Mouse (Mus musculus): ENCODE measurements at regions not wholly inside any gene's neighbourhood (a gene's known extent, or its start where the extent isn't known, plus 50 kb on each side); places are given as distances from the start of the nearest gene placed in this dataset.

DNA sequence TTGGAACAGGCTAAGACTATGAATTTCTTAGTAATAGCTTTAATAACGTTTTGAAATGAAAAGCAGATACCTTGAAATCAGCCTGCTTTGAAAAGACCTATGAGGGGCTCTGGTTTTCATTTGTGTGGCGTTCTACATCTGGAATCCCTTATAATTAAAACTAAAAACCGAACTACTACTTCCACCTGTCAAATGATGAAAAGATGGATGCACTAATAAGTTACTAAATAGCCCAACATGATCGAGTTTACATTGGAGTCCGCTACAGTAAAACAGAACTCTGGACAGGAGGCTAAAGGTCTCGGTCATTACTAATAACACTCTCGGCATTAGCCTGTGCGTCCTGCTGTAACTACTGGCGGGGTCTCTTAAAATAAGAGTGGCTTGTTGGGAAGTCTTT, 154.3 kb upstream of the Cdkn3 start:
- Histone ChIP-seq H3K4me2 (ENCODE audit: low read depth, low read length) (no peak overlapping the region), H3K27ac (ENCODE audit: low read length) (no peak overlapping the region), H3K9ac (ENCODE audit: low read depth, low read length) (no peak overlapping the region), H3K36me3 (ENCODE audit: control insufficient read depth, insufficient read depth, low read length) (no peaks in the 10 kb centered on the region), H3K9me3 (ENCODE audit: control insufficient read depth, low read length) (no peaks in the 10 kb centered on the region), H3K4me3 (ENCODE audit: low read length) (no peak overlapping the region), H3K4me1 (ENCODE audit: control insufficient read depth, insufficient read depth, low read length) (no peaks in the 10 kb centered on the region; the same call in 1 of the 2 replicates), H3K27me3 (replicated peaks; ENCODE audit: control insufficient read depth, insufficient read depth, low read length) (no peaks in the 10 kb centered on the region)
- 32% methylated on average over 9 of the region's 9 CpGs for WGBS
- ATAC-seq, result no peak

DNA sequence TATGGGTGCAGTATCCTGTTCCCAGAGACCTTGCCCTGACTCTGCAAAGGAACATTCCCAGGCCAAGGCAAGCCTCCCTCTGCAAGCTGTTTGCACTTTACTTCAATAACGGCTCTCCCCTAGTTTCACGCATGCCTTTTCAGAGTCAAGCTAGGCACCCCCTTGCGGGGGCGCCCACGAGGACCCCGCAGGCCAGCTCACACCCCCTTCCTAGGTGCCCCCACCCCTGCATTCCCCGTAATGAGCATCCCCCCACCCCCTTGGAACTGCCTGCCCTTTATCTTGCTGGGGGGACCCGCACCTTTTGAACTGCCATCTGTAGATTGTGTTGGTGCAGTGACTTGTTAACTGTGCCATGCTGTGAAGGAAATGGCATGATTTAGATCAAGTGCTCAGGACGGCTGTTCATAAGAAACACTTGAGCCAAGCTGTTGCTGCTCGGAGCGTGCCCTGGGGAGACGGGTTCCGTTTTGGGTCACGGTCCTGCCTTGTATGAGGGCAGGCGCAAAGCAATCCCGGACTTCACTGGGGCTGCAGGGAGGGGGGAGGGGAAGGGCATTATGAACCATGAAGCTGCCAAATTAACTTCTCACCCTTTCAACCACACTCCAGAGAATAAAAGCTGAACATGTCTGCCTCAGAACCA, 155.3 kb upstream of the Cdkn3 start:
- ATAC-seq, result no peak
- WGBS, result 24% methylated on average over 16 of the region's 16 CpGs

DNA sequence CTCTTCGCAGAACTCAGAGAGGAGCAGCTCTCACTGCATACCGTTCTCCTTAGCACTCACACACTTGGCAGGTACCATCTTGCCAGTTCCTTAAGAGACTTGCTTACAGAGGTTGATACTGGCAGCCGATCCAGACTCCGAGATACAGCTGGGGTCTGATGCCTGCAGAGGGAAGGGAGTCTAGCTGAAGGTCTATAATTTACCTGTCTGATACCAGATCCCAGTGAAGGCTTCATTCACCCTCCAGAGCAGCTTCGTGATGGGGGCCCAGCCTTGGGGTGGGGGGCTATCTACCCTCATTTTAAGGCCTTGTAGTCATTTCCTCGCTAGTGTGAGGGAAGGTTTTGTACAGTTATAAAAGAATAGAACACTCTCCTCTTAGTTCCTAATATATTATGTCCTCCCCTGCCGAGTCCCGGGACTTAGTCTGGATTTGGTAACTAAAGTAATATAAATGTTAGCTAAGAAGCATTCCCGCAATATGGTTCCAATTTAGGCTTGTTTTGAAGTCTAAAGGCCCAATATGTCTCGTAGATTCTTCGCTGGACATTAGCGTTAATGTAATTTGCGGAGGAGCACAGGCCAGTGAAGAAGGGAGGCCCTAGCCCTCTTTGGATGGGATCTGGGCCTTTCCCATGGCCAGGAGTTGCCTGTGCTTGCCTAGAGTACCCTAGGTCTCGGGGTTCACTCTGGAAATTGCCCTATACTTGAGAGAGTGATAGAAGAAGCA, 156.0 kb upstream of the Cdkn3 start:
- no peak for ATAC-seq
- Histone ChIP-seq H3K4me2 (ENCODE audit: low read depth, low read length) (no peak overlapping the region), H3K27ac (ENCODE audit: low read length) (no peak overlapping the region), H3K27me3 (replicated peaks; ENCODE audit: control insufficient read depth, insufficient read depth, low read length) (no peaks in the 10 kb centered on the region), H3K9me3 (ENCODE audit: control insufficient read depth, low read length) (no peaks in the 10 kb centered on the region), H3K36me3 (ENCODE audit: control insufficient read depth, insufficient read depth, low read length) (no peaks in the 10 kb centered on the region), H3K4me1 (ENCODE audit: control insufficient read depth, insufficient read depth, low read length) (no peaks in the 10 kb centered on the region; the same call in 1 of the 2 replicates), H3K4me3 (ENCODE audit: low read length) (no peak overlapping the region), H3K9ac (ENCODE audit: low read depth, low read length) (no peak overlapping the region)
- WGBS, result 84% methylated on average over 14 of the region's 14 CpGs

More for the DNA sequence above, 155.3 kb upstream of the Cdkn3 start:
- Histone ChIP-seq H3K27me3 (replicated peaks; ENCODE audit: control insufficient read depth, insufficient read depth, low read length) (no peaks in the 10 kb centered on the region), H3K4me1 (ENCODE audit: control insufficient read depth, insufficient read depth, low read length) (no peaks in the 10 kb centered on the region; the same call in 1 of the 2 replicates), H3K4me3 (ENCODE audit: low read length) (no peak overlapping the region), H3K9me3 (ENCODE audit: control insufficient read depth, low read length) (no peaks in the 10 kb centered on the region), H3K4me2 (ENCODE audit: low read depth, low read length) (no peak overlapping the region), H3K9ac (ENCODE audit: low read depth, low read length) (no peak overlapping the region), H3K36me3 (ENCODE audit: control insufficient read depth, insufficient read depth, low read length) (no peaks in the 10 kb centered on the region), H3K27ac (ENCODE audit: low read length) (no peak overlapping the region)

DNA sequence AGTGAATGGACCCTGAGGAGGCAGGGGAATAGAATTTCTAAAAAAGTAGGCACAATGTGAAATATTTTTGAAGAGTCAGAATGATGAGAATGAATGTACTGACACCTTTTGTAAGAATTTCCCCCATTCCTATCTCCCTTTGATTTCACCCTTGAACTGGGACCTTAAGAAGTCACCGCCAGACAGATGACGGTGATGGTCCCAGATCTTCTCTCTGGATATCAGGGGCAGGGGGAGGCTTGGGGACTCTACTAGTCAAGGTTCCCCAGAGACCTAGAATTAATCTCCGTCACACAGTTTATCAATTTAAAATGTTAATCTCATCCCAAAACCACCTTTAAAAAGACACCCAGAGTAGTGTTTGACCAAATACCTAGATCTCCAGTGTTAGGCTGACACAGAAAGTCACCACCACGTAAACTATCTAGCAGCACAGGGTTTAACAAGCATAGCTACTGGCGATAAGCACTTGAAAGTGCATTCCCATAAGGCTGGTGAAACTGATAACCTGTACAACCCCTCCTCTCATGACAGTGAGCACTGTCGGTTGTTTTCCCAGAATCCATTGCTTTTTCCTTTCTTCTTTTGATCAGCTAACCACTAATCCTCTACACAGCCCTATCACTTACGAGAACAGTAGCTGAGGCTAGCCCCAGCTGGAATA, 163.5 kb upstream of the Cdkn3 start:
- Histone ChIP-seq H3K36me3 (ENCODE audit: control insufficient read depth, insufficient read depth, low read length) (no peaks in the 10 kb centered on the region), H3K27me3 (replicated peaks; ENCODE audit: control insufficient read depth, insufficient read depth, low read length) (no peaks in the 10 kb centered on the region), H3K4me2 (ENCODE audit: low read depth, low read length) (no peak overlapping the region), H3K9me3 (ENCODE audit: control insufficient read depth, low read length) (no peaks in the 10 kb centered on the region), H3K9ac (ENCODE audit: low read depth, low read length) (no peak overlapping the region), H3K27ac (ENCODE audit: low read length) (no peak overlapping the region), H3K4me1 (ENCODE audit: control insufficient read depth, insufficient read depth, low read length) (no peaks in the 10 kb centered on the region), H3K4me3 (ENCODE audit: low read length) (no peak overlapping the region)
- WGBS, result 79% methylated on average over 7 of the region's 7 CpGs
- peak; percentile 59; the same call in 1 of the 2 replicates for ATAC-seq

DNA sequence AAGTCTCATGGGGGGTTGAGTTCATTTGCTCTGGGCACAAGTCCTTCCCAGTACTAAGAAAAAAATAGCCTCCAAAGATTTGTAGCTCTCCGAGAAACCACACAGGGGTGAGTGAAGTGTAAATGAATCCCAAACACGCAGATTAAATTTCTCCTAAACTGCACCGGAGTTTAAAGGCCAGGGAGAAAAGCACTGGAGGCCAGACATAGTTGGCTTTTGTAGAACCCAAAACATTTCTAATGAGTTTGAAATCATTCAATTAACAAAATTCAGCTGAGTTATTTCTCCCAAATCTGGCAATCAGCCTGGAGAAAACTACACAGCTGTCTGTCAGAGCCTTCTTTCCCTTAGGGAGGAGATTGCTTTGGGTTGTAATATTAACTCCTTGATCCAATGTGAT, 166.2 kb upstream of the Cdkn3 start:
- Histone ChIP-seq H3K36me3 (ENCODE audit: control insufficient read depth, insufficient read depth, low read length) (no peaks in the 10 kb centered on the region), H3K9me3 (ENCODE audit: control insufficient read depth, low read length) (no peaks in the 10 kb centered on the region), H3K27me3 (replicated peaks; ENCODE audit: control insufficient read depth, insufficient read depth, low read length) (no peaks in the 10 kb centered on the region), H3K4me1 (ENCODE audit: control insufficient read depth, insufficient read depth, low read length) (no peaks in the 10 kb centered on the region), H3K27ac (ENCODE audit: low read length) (no peak overlapping the region), H3K4me2 (ENCODE audit: low read depth, low read length) (no peak overlapping the region), H3K9ac (ENCODE audit: low read depth, low read length) (no peak overlapping the region), H3K4me3 (ENCODE audit: low read length) (no peak overlapping the region)
- ATAC-seq, result no peak
- 62% methylated on average over 3 of the region's 3 CpGs for WGBS

DNA sequence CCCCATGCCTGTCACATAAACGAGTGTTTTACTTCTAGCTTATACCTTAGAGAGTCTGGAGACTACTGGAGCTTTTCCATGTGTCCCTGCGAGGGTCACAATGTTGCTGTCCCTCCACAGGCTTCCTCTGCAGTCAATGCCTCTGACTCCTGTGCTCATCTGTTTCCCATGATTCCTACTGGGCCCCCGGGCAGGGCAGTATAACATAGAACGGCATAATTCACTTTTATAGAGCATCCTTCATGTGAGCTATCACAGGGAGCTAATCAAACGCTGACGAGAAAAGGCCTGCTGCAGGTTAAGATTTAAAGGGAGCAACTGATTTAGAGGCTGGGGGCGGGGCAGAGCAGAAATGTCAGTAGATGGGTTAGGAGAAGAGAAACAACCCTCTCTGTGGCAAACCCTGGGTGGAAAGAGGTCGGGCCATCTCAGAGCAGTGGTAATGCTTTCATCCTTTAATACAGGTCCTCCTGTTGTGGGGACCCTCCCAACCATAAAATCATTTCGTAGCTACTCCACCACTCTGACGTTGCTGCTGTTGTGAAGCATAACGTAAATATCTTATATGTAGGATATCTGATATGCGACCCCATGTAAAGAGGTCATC, 168.5 kb upstream of the Cdkn3 start:
- Histone ChIP-seq H3K36me3 (ENCODE audit: control insufficient read depth, insufficient read depth, low read length) (no peaks in the 10 kb centered on the region), H3K27ac (ENCODE audit: low read length) (no peak overlapping the region), H3K9me3 (ENCODE audit: control insufficient read depth, low read length) (no peaks in the 10 kb centered on the region), H3K4me2 (ENCODE audit: low read depth, low read length) (no peak overlapping the region), H3K4me1 (ENCODE audit: control insufficient read depth, insufficient read depth, low read length) (no peaks in the 10 kb centered on the region), H3K4me3 (ENCODE audit: low read length) (no peak overlapping the region), H3K27me3 (replicated peaks; ENCODE audit: control insufficient read depth, insufficient read depth, low read length) (no peaks in the 10 kb centered on the region), H3K9ac (ENCODE audit: low read depth, low read length) (no peak overlapping the region)
- ATAC-seq, result no peak
- 57% methylated on average over 12 of the region's 12 CpGs for WGBS

DNA sequence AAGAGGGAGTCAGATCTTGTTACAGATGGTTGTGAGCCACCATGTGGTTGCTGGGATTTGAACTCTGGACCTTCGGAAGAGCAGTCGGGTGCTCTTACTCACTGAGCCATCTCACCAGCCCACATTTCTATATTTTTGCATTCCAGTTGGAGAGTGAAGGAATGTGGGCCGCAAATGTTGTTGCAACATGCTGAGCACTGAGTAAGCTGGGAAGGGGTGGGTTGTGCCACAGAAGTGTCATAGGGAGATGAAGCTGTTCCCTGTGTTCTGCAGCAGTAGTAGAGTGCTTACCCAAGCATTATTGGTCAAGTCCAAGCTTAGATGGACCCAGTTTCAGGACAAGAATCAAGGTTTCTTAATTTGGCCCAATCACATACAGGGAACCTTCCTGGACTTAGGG, 169.1 kb upstream of the Cdkn3 start:
- 89% methylated on average over 3 of the region's 3 CpGs for WGBS
- no peaks in the 10 kb centered on the region for H3K36me3 ChIP-seq (ENCODE audit: control insufficient read depth, insufficient read depth, low read length)
- no peak overlapping the region for H3K9ac ChIP-seq (ENCODE audit: low read depth, low read length)
- no peak overlapping the region for H3K4me2 ChIP-seq (ENCODE audit: low read depth, low read length)
- H3K27me3 ChIP-seq (replicated peaks; ENCODE audit: control insufficient read depth, insufficient read depth, low read length), result no peaks in the 10 kb centered on the region
- no peak for ATAC-seq
- H3K27ac ChIP-seq (ENCODE audit: low read length), result no peak overlapping the region
- no peaks in the 10 kb centered on the region for H3K4me1 ChIP-seq (ENCODE audit: control insufficient read depth, insufficient read depth, low read length)
- H3K4me3 ChIP-seq (ENCODE audit: low read length), result no peak overlapping the region
- no peaks in the 10 kb centered on the region for H3K9me3 ChIP-seq (ENCODE audit: control insufficient read depth, low read length)

DNA sequence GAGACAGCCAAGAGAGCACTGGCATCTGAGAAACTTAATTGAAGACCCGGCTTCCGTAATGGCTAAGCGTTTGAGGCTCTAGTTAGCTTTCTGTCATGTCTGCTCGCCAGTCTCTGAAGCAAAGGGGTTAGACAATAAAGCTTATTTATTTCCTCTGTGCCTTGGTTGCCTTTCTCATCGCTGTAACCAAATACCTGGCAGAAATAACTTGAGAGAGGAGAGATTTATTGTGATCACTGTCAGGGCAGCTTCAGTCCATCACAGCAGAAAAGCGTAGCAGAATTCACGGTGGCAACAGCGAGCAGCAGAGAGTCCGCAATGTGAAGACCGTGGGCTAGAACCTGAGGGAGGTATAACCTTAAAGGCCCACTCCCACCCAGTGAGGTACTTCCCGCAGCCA, 174.2 kb upstream of the Cdkn3 start:
- no peak overlapping the region for H3K4me2 ChIP-seq (ENCODE audit: low read depth, low read length)
- H3K27ac ChIP-seq (ENCODE audit: low read length), result no peak overlapping the region
- no peaks in the 10 kb centered on the region for H3K9me3 ChIP-seq (ENCODE audit: control insufficient read depth, low read length)
- H3K36me3 ChIP-seq (ENCODE audit: control insufficient read depth, insufficient read depth, low read length), result no peaks in the 10 kb centered on the region
- no peak overlapping the region for H3K9ac ChIP-seq (ENCODE audit: low read depth, low read length)
- no peak for ATAC-seq
- H3K4me3 ChIP-seq (ENCODE audit: low read length), result no peak overlapping the region
- WGBS, result 71% methylated on average over 11 of the region's 11 CpGs
- no peaks in the 10 kb centered on the region for H3K4me1 ChIP-seq (ENCODE audit: control insufficient read depth, insufficient read depth, low read length)
- H3K27me3 ChIP-seq (replicated peaks; ENCODE audit: control insufficient read depth, insufficient read depth, low read length), result no peaks in the 10 kb centered on the region

All from intestine, embryonic 16.5 days (tissue).